Mouse (Mus musculus): ENCODE measurements around the gene Meiob.

Meiob gene

GRCm38 (mm10) chr17:24821351-24822280, 17.5 kb downstream of the Meiob start:
- DNase-seq (ENCODE audit: low read depth, low spot score) = no peak

DNA sequence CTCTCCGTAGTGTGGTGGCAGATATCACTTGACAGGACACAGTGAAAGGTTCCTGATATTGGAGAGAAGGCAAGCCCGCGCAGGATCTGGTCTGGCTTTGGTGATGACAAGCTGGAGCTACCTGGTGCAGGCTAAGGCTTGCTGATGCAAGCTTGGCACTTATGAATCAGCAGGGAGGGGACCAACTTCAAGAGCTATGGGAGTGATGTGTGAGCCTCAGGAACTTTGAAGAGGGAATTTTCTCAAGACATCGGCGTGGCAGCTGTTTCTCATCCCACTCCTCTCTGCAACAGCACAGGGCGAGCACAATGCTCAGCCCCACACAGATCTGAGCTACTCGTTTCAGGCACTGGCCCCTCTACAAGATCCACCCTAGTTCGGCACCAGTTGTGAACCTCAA, 35.8 kb downstream of the Meiob start, which contains the start of gene Hagh:
Gene Hagh (plus strand): TSS at position 302 of the 400 bp plus-strand sequence.
- no peak for DNase-seq (ENCODE audit: low read depth, low spot score)

GRCm38 (mm10) chr17:24840341-24840740, 36.3 kb downstream of the Meiob start:
- DNase-seq (ENCODE audit: low read depth, low spot score) = no peak

DNA sequence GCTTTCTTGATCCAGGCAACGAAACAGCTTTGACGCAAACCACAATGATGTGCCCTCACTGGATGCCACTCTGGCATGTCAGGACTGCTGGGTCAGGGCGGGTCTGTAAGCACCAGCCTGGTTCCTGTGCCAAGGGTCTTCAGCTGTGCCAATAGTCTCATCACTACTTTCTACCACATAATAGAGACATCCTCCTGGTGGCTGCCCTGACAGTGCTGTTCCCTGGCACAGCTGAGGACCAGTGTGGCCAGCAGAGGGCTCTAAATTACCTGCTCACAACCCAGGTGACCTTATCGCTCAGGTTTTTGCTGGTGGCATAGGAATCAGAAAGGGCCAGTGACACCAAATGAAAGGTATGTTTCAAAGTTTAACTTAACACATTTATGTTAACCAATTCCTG, 37.0 kb downstream of the Meiob start:
- DNase-seq (ENCODE audit: low read depth, low spot score) = no peak

- DNase-seq (ENCODE audit: low read depth, low spot score) = no peak
Measured at GRCm38 (mm10) chr17:24842631-24843030, 38.5 kb downstream of the Meiob start.

- no peak for DNase-seq (ENCODE audit: low read depth, low spot score)
Measured at GRCm38 (mm10) chr17:24844525-24844924, 40.4 kb downstream of the Meiob start.

- DNase-seq (ENCODE audit: low read depth, low spot score) = no peak
Measured at GRCm38 (mm10) chr17:24847386-24847785, 43.3 kb downstream of the Meiob start.

DNA sequence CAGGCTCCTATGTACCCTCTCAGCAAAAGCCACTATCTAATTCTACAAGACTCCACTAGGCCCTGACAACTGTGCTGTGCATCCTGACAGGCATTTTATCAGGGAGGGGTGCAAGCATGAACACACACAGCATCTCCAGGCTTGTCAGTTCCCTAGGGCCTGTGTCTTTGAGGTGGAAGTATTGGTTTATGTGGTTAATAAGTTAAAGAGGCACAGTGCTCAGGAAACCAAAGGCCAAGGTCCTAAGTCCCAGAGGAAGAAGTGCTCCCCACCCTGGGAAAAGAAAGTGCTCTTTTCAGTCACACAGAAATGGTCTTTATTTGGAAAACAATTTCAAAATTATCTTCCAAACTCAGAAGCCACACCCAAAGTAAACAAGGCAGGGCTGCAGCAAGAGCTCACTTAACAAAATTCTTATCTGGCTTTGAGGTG, 44.5 kb downstream of the Meiob start:
- DNase-seq (ENCODE audit: low read depth, low spot score) = no peak

GRCm38 (mm10) chr17:24849733-24850064, 45.6 kb downstream of the Meiob start:
- DNase-seq (ENCODE audit: low read depth, low spot score) = no peak

GRCm38 (mm10) chr17:24850065-24850772, 46.1 kb downstream of the Meiob start, which contains the start of gene Fahd1:
Fahd1 (minus strand) TSS chr17:24850364.
- peak; percentile 94 for DNase-seq (ENCODE audit: low read depth, low spot score)

GRCm38 (mm10) chr17:24850773-24851127, 46.7 kb downstream of the Meiob start:
- DNase-seq (ENCODE audit: low read depth, low spot score) = no peak

DNA sequence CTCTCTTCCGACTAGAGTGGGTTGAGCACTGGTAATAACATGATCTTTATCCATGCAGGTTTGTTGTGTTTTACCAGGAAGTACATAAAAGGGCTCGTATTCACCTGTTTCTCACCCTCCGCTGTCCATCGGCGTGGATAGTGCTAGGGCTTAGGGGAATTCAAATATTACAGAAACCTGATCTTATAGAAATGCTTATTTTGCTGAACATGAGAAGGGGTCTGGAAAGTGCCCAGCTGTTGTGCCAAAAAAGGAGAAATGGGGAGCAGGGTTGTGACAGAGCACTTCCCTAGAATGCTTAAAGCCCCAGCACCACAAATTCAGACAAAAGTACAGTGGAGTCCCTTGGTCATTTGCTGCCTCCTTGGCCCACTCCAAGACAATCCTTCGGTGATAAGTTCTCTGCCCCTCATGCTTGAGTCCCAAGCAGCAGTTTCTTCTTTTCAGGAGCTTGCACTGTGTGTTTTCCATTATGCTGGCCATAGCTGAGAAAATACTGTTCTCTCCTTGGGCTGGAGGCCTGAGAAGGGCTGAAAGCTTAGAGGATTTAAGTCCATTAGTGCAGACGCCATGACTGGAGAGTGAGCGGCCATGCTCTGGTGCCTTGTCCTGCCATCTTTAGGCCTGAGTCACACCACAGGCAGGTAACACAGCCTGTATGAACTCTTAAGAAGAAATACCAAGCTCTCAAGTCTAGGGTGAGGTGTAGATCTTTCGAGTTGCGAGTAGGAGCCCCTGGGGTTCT, 47.5 kb downstream of the Meiob start:
- DNase-seq (ENCODE audit: low read depth, low spot score) = no peak

GRCm38 (mm10) chr17:24855838-24856464, 51.9 kb downstream of the Meiob start:
- DNase-seq (ENCODE audit: low read depth, low spot score) = no peak

- DNase-seq (ENCODE audit: low read depth, low spot score) = no peak
Measured at GRCm38 (mm10) chr17:24856589-24856988, 52.5 kb downstream of the Meiob start.

GRCm38 (mm10) chr17:24857831-24858470, 53.9 kb downstream of the Meiob start:
- DNase-seq (ENCODE audit: low read depth, low spot score) = no peak

- no peak for DNase-seq (ENCODE audit: low read depth, low spot score)
Measured at GRCm38 (mm10) chr17:24858967-24859366, 54.9 kb downstream of the Meiob start.

GRCm38 (mm10) chr17:24860076-24860475, 56.0 kb downstream of the Meiob start:
- DNase-seq (ENCODE audit: low read depth, low spot score) = no peak

DNA sequence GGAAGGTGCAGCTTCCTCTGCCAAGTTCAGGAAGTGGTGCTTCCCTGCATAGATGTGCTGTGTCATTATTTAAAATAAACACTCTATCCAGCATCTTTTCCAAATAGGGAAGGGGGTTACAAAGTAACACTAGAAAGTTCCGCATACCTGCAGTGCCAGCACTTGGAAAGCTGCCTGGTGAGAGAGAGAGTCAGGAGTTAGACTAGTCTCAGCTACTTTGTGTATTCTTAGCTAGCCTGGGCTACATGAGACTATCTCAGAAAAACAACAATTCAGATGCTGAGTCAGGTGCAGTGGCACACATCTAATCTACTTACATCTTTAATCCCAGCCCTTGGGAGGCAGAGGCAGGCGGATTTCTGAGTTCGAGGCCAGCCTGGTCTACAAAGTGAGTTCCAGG, 57.7 kb downstream of the Meiob start:
- no peak for DNase-seq (ENCODE audit: low read depth, low spot score)

GRCm38 (mm10) chr17:24865776-24866175, 61.7 kb downstream of the Meiob start, which contains the start of gene Igfals:
Igfals (plus strand) TSS chr17:24865997.
- DNase-seq (ENCODE audit: low read depth, low spot score) = no peak

GRCm38 (mm10) chr17:24867914-24868313, 63.8 kb downstream of the Meiob start:
- no peak for DNase-seq (ENCODE audit: low read depth, low spot score)

All from embryo, embryonic 11.5 days (tissue).